Mouse (Mus musculus) ovary, postnatal 10 days (tissue): ENCODE data around the gene Slc46a1.

Source experiments
- DNase-seq: peaks from one replicate; pipeline ENCODE4 v3.0.0; 2022; ENCODE audit warnings: low spot score

Gene Slc46a1

GRCm38 (mm10) chr11:78465568-78466180, at the start of gene Slc46a1:
Slc46a1 (plus strand) TSS chr11:78465697.
- DNase-seq = peak; percentile 77

GRCm38 (mm10) chr11:78416854-78417253, 48.6 kb upstream of the Slc46a1 start:
- no peak for DNase-seq

- DNase-seq = no peak
These were observed 45.1 kb upstream of the Slc46a1 start for GRCm38 (mm10) chr11:78420263-78420889.

- no peak for DNase-seq
These were observed 44.1 kb upstream of the Slc46a1 start for GRCm38 (mm10) chr11:78421201-78422009.

GRCm38 (mm10) chr11:78422055-78422819, 43.3 kb upstream of the Slc46a1 start, which contains the start of gene Slc13a2:
Slc13a2 (minus strand) TSS chr11:78422217.
- DNase-seq = no peak

GRCm38 (mm10) chr11:78424352-78424751, 41.1 kb upstream of the Slc46a1 start:
- DNase-seq = no peak

- DNase-seq = no peak
These were observed 39.9 kb upstream of the Slc46a1 start for GRCm38 (mm10) chr11:78425572-78425971.

GRCm38 (mm10) chr11:78427655-78428054, 37.8 kb upstream of the Slc46a1 start:
- DNase-seq = no peak

- DNase-seq = no peak
These were observed 37.2 kb upstream of the Slc46a1 start for GRCm38 (mm10) chr11:78428309-78428708.

GRCm38 (mm10) chr11:78430195-78430878, 35.2 kb upstream of the Slc46a1 start:
- no peak for DNase-seq

- DNase-seq = no peak
These were observed 34.3 kb upstream of the Slc46a1 start for GRCm38 (mm10) chr11:78431176-78431575.

GRCm38 (mm10) chr11:78434052-78434451, 31.4 kb upstream of the Slc46a1 start:
- DNase-seq = no peak

- no peak for DNase-seq
These were observed 29.6 kb upstream of the Slc46a1 start for GRCm38 (mm10) chr11:78435776-78436349.

- DNase-seq = no peak
These were observed 28.3 kb upstream of the Slc46a1 start for GRCm38 (mm10) chr11:78437182-78437581.

- no peak for DNase-seq
These were observed 27.0 kb upstream of the Slc46a1 start for GRCm38 (mm10) chr11:78438399-78438930.

GRCm38 (mm10) chr11:78443115-78443514, 22.4 kb upstream of the Slc46a1 start:
- DNase-seq = no peak

- DNase-seq = no peak
These were observed 18.3 kb upstream of the Slc46a1 start for GRCm38 (mm10) chr11:78447168-78447567.

GRCm38 (mm10) chr11:78448242-78448641, 17.3 kb upstream of the Slc46a1 start:
- DNase-seq = no peak

GRCm38 (mm10) chr11:78450337-78450736, 15.2 kb upstream of the Slc46a1 start:
- DNase-seq = no peak

- DNase-seq = no peak
These were observed 11.8 kb upstream of the Slc46a1 start for GRCm38 (mm10) chr11:78453675-78454074.

GRCm38 (mm10) chr11:78454276-78454675, 11.2 kb upstream of the Slc46a1 start:
- DNase-seq = no peak
